Mouse (Mus musculus) intestine, embryonic 14.5 days (tissue): ENCODE data around the gene Hdac11. TPM values are rescaled to one million over a fixed set of nuclear protein-coding genes. Genes with fewer than 3 reads are reported as not detected.

Experiments used
- ATAC-seq: fragments of 200-750 bp; cut with Nextera tagmentation; replicated peaks from 2 replicates; pipeline ENCODE4 v1.8.0; 2017; ENCODE audit warnings: low read depth, moderate number of reproducible peaks, moderate TSS enrichment, moderate library complexity; ENCODE audit not compliant: low FRiP score, low TSS enrichment
- DNase-seq: peaks from one replicate; pipeline ENCODE4 v3.0.0-alpha.2; 2018; ENCODE audit warnings: low spot score
- H3K27ac ChIP-seq: fragments of 300-500 bp; sonication (generic); 2 replicates; pipeline ENCODE4 v1.5.1; 2014; ENCODE audit warnings: low read depth, mild to moderate bottlenecking, control low read depth
- H3K27me3 ChIP-seq: fragments of 300-500 bp; sonication (generic); replicated peaks from 2 replicates; pipeline ENCODE4 v1.6.1; 2014; ENCODE audit warnings: low read length, control low read depth; ENCODE audit not compliant: control insufficient read depth, insufficient read depth
- H3K36me3 ChIP-seq: fragments of 300-500 bp; sonication (generic); 2 replicates; pipeline ENCODE4 v1.6.1; 2014; ENCODE audit warnings: low read length, control low read depth; ENCODE audit not compliant: control insufficient read depth, insufficient read depth
- H3K4me1 ChIP-seq: fragments of 300-500 bp; sonication (generic); replicated peaks from 2 replicates; pipeline ENCODE4 v1.6.1; 2014; ENCODE audit warnings: low read length, control low read depth, mixed read lengths; ENCODE audit not compliant: control insufficient read depth, insufficient read depth
- H3K4me2 ChIP-seq: fragments of 300-500 bp; sonication (generic); 2 replicates; pipeline ENCODE4 v1.6.1; 2014; ENCODE audit warnings: low read length
- H3K4me3 ChIP-seq: fragments of 300-500 bp; sonication (generic); 2 replicates; pipeline ENCODE4 v1.5.1; 2014; ENCODE audit warnings: low read depth, low read length, control low read depth, mixed read lengths
- H3K9ac ChIP-seq: fragments of 300-500 bp; sonication (generic); 2 replicates; pipeline ENCODE4 v1.6.1; 2014; ENCODE audit warnings: mild to moderate bottlenecking, low read length
- H3K9me3 ChIP-seq: fragments of 300-500 bp; sonication (generic); 2 replicates; pipeline ENCODE4 v1.6.1; 2016; ENCODE audit warnings: low read length, control low read depth; ENCODE audit not compliant: control insufficient read depth
- WGBS: fragments of 180-500 bp; shearing (Covaris S2); extraction: QIAGEN DNeasy Blood & Tissue Kit; methylation state at CpG from one replicate; pipeline ENCODE4 v1.1.7; 2014; 5-methylcytosine and 5-hydroxymethylcytosine counted together
- polyA plus RNA-seq: library from polyadenylated mRNA; unstranded; fragments of >200 nt; fragmentation: Nextera tagmentation; extraction: Ambion mirVana; gene quantifications from 2 replicates; pipeline ENCODE4 v1.2.1, GENCODE M21; 2014

Hdac11 gene
- polyA plus RNA-seq, 1 experiment from 2014 or later = 9.6 TPM

- Histone ChIP-seq H3K4me1 (no peaks in the 10 kb centered on the region), H3K36me3 (no peaks in the 10 kb centered on the region), H3K4me3 (no peak overlapping the region), H3K9me3 (no peaks in the 10 kb centered on the region), H3K4me2 (no peak overlapping the region), H3K27ac (no peak overlapping the region), H3K9ac (no peak overlapping the region), H3K27me3 (no peaks in the 10 kb centered on the region)
- no peak for ATAC-seq
- DNase-seq = no peak
- 51% methylated on average over 2 of the region's 2 CpGs for WGBS
These were observed 35.0 kb downstream of the Hdac11 start for GRCm38 (mm10) chr6:91191465-91191864.

- Histone ChIP-seq H3K27me3 (no peaks in the 10 kb centered on the region), H3K9me3 (no peaks in the 10 kb centered on the region), H3K9ac (no peak overlapping the region), H3K4me1 (no peaks in the 10 kb centered on the region), H3K27ac (no peak overlapping the region), H3K4me2 (no peak overlapping the region), H3K36me3 (no peaks in the 10 kb centered on the region), H3K4me3 (no peak overlapping the region)
- 71% methylated on average over 3 of the region's 3 CpGs for WGBS
- ATAC-seq (no peak), DNase-seq (no peak)
These were observed 36.0 kb downstream of the Hdac11 start for GRCm38 (mm10) chr6:91192421-91192820.

GRCm38 (mm10) chr6:91192851-91193545 is 36.5 kb downstream of the Hdac11 start:
- H3K4me3 ChIP-seq = no peak overlapping the region

GRCm38 (mm10) chr6:91198456-91198855 is 42.0 kb downstream of the Hdac11 start:
- no peaks in the 10 kb centered on the region for H3K9me3 ChIP-seq
- H3K4me2 ChIP-seq = no peak overlapping the region
- H3K4me3 ChIP-seq = no peak overlapping the region
- DNase-seq = no peak
- H3K36me3 ChIP-seq = no peaks in the 10 kb centered on the region
- peaks cover 10% of the 10 kb centered on the region; the same call in 1 of the 2 replicates for H3K4me1 ChIP-seq
- no peak overlapping the region for H3K27ac ChIP-seq
- ATAC-seq = no peak
- H3K27me3 ChIP-seq = no peaks in the 10 kb centered on the region
- H3K9ac ChIP-seq = no peak overlapping the region
- WGBS = 60% methylated on average over 2 of the region's 2 CpGs

More at GRCm38 (mm10) chr6:91192851-91193545, 36.5 kb downstream of the Hdac11 start:
- H3K4me1 ChIP-seq = no peaks in the 10 kb centered on the region
- H3K27me3 ChIP-seq = no peaks in the 10 kb centered on the region
- ATAC-seq (no peak), DNase-seq (no peak)
- H3K9me3 ChIP-seq = no peaks in the 10 kb centered on the region
- no peak overlapping the region for H3K9ac ChIP-seq
- 68% methylated on average over 1 of the region's 1 CpGs for WGBS
- no peak overlapping the region for H3K27ac ChIP-seq
- H3K36me3 ChIP-seq = no peaks in the 10 kb centered on the region
- no peak overlapping the region for H3K4me2 ChIP-seq

- Histone ChIP-seq H3K9me3 (no peaks in the 10 kb centered on the region), H3K4me1 (peaks cover 10% of the 10 kb centered on the region; the same call in 1 of the 2 replicates), H3K36me3 (no peaks in the 10 kb centered on the region), H3K9ac (no peak overlapping the region), H3K27ac (no peak overlapping the region; the same call in none of the 2 replicates), H3K4me2 (no peak overlapping the region), H3K27me3 (no peaks in the 10 kb centered on the region), H3K4me3 (no peak overlapping the region)
- DNase-seq (peak; percentile 60), ATAC-seq (peak; percentile 64; the same call in 1 of the 2 replicates)
- 40% methylated on average over 8 of the region's 8 CpGs for WGBS
These were observed 44.1 kb downstream of the Hdac11 start for GRCm38 (mm10) chr6:91200429-91201188.

GRCm38 (mm10) chr6:91201881-91202341 is 45.4 kb downstream of the Hdac11 start:
- 72% methylated on average over 8 of the region's 8 CpGs for WGBS

GRCm38 (mm10) chr6:91202571-91202970 is 46.1 kb downstream of the Hdac11 start:
- Histone ChIP-seq H3K27ac (no peak overlapping the region), H3K27me3 (no peaks in the 10 kb centered on the region), H3K9ac (no peak overlapping the region), H3K4me3 (no peak overlapping the region), H3K4me2 (no peak overlapping the region), H3K36me3 (no peaks in the 10 kb centered on the region), H3K9me3 (no peaks in the 10 kb centered on the region), H3K4me1 (peaks cover 10% of the 10 kb centered on the region; the same call in 1 of the 2 replicates)
- WGBS = 71% methylated on average over 4 of the region's 4 CpGs
- ATAC-seq = no peak
- DNase-seq = no peak

More at GRCm38 (mm10) chr6:91201881-91202341, 45.4 kb downstream of the Hdac11 start:
- DNase-seq (no peak), ATAC-seq (no peak)
- H3K27ac ChIP-seq = no peak overlapping the region
- no peak overlapping the region for H3K4me3 ChIP-seq
- no peak overlapping the region for H3K9ac ChIP-seq
- no peaks in the 10 kb centered on the region for H3K27me3 ChIP-seq
- no peak overlapping the region for H3K4me2 ChIP-seq
- no peaks in the 10 kb centered on the region for H3K9me3 ChIP-seq
- H3K4me1 ChIP-seq = peaks cover 10% of the 10 kb centered on the region; the same call in 1 of the 2 replicates
- H3K36me3 ChIP-seq = no peaks in the 10 kb centered on the region

- WGBS = 72% methylated on average over 3 of the region's 3 CpGs
- H3K9ac ChIP-seq = no peak overlapping the region
- H3K4me2 ChIP-seq = no peak overlapping the region
- no peaks in the 10 kb centered on the region for H3K9me3 ChIP-seq
- no peaks in the 10 kb centered on the region for H3K27me3 ChIP-seq
- H3K27ac ChIP-seq = no peak overlapping the region
- H3K4me3 ChIP-seq = no peak overlapping the region
- no peaks in the 10 kb centered on the region for H3K36me3 ChIP-seq
- ATAC-seq (no peak), DNase-seq (no peak)
- peaks cover 10% of the 10 kb centered on the region; the same call in 1 of the 2 replicates for H3K4me1 ChIP-seq
These were observed 48.9 kb downstream of the Hdac11 start for GRCm38 (mm10) chr6:91205346-91205745.
